Mouse (Mus musculus) lung, embryonic 14.5 days (tissue): ENCODE data around the gene Snn. TPM values are rescaled to one million over a fixed set of nuclear protein-coding genes. Genes with fewer than 3 reads are reported as not detected.
"Not testable (repeated sequence)": the region's sequence is repeated elsewhere in the genome, so short reads cannot be mapped to it uniquely, and the experiment has no call there.

ENCODE experiments used
- ATAC-seq: fragments of 200-750 bp; cut with Nextera tagmentation; 2 replicates; pipeline ENCODE4 v1.8.0; 2017; ENCODE audit warnings: mild to moderate bottlenecking, moderate TSS enrichment, moderate library complexity; ENCODE audit not compliant: insufficient read depth
- DNase-seq: peaks from one replicate; pipeline ENCODE4 v3.0.0-alpha.2; 2015
- H3K27ac ChIP-seq: fragments of 300-500 bp; sonication (generic); 2 replicates; pipeline ENCODE4 v1.5.1; 2014; ENCODE audit warnings: low read depth, mild to moderate bottlenecking, moderate library complexity
- H3K27me3 ChIP-seq: fragments of 300-500 bp; sonication (generic); 2 replicates; pipeline ENCODE4 v1.6.1; 2014; ENCODE audit warnings: low read length, control low read depth; ENCODE audit not compliant: insufficient read depth
- H3K36me3 ChIP-seq: fragments of 300-500 bp; sonication (generic); 2 replicates; pipeline ENCODE4 v1.6.1; 2014; ENCODE audit warnings: control low read depth; ENCODE audit not compliant: insufficient read depth
- H3K4me1 ChIP-seq: fragments of 300-500 bp; sonication (generic); 2 replicates; pipeline ENCODE4 v1.6.1; 2014; ENCODE audit warnings: antibody characterized with exemption, control low read depth; ENCODE audit not compliant: insufficient read depth
- H3K4me2 ChIP-seq: fragments of 300-500 bp; sonication (generic); 2 replicates; pipeline ENCODE4 v1.6.1; 2014; ENCODE audit warnings: mild to moderate bottlenecking
- H3K4me3 ChIP-seq: fragments of 300-500 bp; sonication (generic); 2 replicates; pipeline ENCODE4 v1.5.1; 2014; ENCODE audit warnings: low read depth, low read length
- H3K9ac ChIP-seq: fragments of 300-500 bp; sonication (generic); 2 replicates; pipeline ENCODE4 v1.6.1; 2014
- H3K9me3 ChIP-seq: fragments of 300-500 bp; sonication (generic); 2 replicates; pipeline ENCODE4 v1.6.1; 2016; ENCODE audit warnings: low read depth, low read length, control low read depth
- CTCF ChIP-seq: IDR thresholded peaks from 2 replicates; pipeline ENCODE4 v1.5.1; 2016; ENCODE audit warnings: antibody characterized with exemption, low read depth
- WGBS: fragments of 180-500 bp; shearing (Covaris S2); extraction: QIAGEN DNeasy Blood & Tissue Kit; methylation state at CpG from one replicate; pipeline ENCODE4 v1.1.7; 2014; 5-methylcytosine and 5-hydroxymethylcytosine counted together
- polyA plus RNA-seq: library from polyadenylated mRNA; unstranded; fragments of >200 nt; fragmentation: Nextera tagmentation; extraction: Ambion mirVana; gene quantifications from 2 replicates; pipeline ENCODE4 v1.2.1, GENCODE M21; 2014

Gene Snn
- 56.7 and 57.7 TPM in 2 replicates for polyA plus RNA-seq

DNA sequence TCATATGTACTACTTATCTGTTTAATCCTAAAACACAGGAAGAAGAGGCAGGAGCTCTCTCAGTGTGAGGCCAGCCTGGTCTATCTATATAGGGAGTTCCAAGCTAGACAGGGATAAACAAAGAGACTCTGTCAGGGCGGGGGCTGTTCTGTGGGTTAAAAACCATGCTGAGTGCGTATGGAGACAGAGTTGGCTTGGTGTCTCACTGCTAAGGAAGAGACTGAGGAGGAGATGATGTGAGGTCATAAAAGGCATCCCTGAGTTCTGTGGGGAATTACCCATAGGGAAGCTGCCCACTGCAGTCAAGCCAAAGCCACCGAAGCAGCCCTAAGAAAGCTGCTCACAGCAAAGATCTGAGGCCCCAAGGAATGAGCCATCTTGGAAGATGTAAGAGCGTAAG, at the start of gene Snn:
TSS of gene Snn (plus strand) at position 301 of the 400 bp plus-strand sequence.
- 94% methylated on average over 4 of the region's 4 CpGs for WGBS
- no peak for TF ChIP-seq CTCF
- Histone ChIP-seq H3K4me2 (no peak within 1 kb of the TSS), H3K9ac (no peak within 1 kb of the TSS), H3K9me3 (no peaks in the 10 kb centered on the region), H3K27me3 (no peaks in the 10 kb centered on the region), H3K4me3 (no peak within 1 kb of the TSS), H3K27ac (no peak within 1 kb of the TSS), H3K4me1 (peaks cover 18% of the 10 kb centered on the region), H3K36me3 (no peaks in the 10 kb centered on the region)
- ATAC-seq: no peak
- no peak for DNase-seq

DNA sequence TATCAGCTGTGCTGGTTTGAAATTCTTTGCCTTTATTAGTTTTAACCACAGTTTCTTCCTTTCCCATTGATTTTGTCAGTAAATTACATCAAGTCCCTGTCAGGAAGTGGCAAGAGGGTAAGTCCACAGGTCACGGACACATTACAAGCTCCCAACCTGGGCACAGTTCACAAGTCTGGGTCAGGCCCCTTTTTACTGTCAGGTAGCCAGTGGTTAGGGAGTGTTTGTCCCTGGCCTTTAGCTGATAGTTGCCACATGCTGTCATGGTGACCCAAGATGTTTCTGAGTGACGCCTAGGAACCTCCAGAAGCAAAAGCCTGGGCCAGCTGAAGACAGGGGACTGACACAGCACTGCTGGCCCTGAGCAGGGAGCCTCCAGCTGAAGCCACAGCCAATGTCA, 49.5 kb upstream of the Snn start:
- Histone ChIP-seq H3K27me3 (no peaks in the 10 kb centered on the region), H3K9ac (no peak overlapping the region), H3K9me3 (no peaks in the 10 kb centered on the region), H3K27ac (no peak overlapping the region), H3K4me2 (no peak overlapping the region), H3K36me3 (no peaks in the 10 kb centered on the region), H3K4me1 (peaks cover 26% of the 10 kb centered on the region), H3K4me3 (no peak overlapping the region)
- TF ChIP-seq CTCF: no peak
- ATAC-seq: no peak
- no peak for DNase-seq
- WGBS: 82% methylated on average over 2 of the region's 2 CpGs

- H3K27ac ChIP-seq: peak overlapping the region; percentile 26; the same call in 1 of the 2 replicates
Measured at GRCm38 (mm10) chr16:11011939-11012338, 48.8 kb upstream of the Snn start.

DNA sequence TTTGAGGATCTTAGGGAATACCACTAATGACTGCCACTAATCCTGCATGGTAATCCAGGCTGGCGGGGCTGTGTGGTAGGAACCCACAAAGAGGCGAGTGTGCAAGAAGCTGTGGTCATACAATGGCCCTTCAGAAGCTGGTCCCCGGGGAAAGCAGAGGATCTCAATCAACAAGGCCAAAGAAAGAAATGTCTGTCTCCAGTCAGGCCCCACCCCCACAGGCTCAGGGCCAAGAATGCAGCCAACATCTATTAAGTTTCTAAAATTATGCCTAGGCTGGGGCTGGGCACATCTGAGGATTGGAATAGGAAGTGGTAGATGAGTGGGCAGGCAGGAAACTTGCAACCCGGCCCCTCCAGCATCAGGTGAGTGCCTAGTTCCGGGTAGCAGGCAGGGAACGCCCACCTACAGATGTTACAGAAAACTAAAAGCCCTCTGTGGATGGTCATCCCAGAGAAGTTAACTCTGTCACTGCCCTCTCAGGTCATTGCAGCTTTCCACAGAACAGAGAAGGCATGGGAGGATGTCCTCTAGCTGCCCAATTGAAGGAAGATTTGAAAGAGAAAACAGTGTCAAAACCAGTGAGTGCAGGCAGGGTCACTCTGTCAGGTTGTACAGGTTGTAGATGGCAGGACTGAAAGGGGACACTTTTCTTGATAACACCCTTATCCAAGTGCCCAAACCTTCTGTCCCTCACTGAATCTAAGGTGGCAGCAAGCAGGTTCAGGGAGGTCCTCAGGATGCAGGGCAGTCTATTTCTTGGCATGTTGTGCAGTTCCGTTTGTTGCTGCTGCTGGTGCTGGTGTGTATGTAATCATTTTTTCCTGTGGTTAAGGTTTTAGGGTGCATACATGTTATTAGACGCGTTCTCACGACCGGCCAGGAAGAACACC, 47.9 kb upstream of the Snn start:
- Histone ChIP-seq H3K4me2 (peak overlapping the region; percentile 23; the same call in 1 of the 2 replicates), H3K36me3 (no peaks in the 10 kb centered on the region), H3K9me3 (no peaks in the 10 kb centered on the region), H3K4me1 (peaks cover 21% of the 10 kb centered on the region), H3K27ac (peak overlapping the region; percentile 26), H3K9ac (no peak overlapping the region), H3K27me3 (no peaks in the 10 kb centered on the region), H3K4me3 (no peak overlapping the region)
- no peak for TF ChIP-seq CTCF
- DNase-seq (peak; percentile 84), ATAC-seq (no peak)
- WGBS: 54% methylated on average over 11 of the region's 11 CpGs

More at GRCm38 (mm10) chr16:11011939-11012338, 48.8 kb upstream of the Snn start:
- H3K4me1 ChIP-seq: peaks cover 24% of the 10 kb centered on the region
- no peak for DNase-seq
- WGBS: 85% methylated on average over 4 of the region's 4 CpGs
- no peaks in the 10 kb centered on the region for H3K27me3 ChIP-seq
- H3K9me3 ChIP-seq: no peaks in the 10 kb centered on the region
- H3K36me3 ChIP-seq: no peaks in the 10 kb centered on the region
- H3K9ac ChIP-seq: no peak overlapping the region
- no peak for TF ChIP-seq CTCF
- no peak for ATAC-seq
- no peak overlapping the region for H3K4me3 ChIP-seq
- no peak overlapping the region for H3K4me2 ChIP-seq

DNA sequence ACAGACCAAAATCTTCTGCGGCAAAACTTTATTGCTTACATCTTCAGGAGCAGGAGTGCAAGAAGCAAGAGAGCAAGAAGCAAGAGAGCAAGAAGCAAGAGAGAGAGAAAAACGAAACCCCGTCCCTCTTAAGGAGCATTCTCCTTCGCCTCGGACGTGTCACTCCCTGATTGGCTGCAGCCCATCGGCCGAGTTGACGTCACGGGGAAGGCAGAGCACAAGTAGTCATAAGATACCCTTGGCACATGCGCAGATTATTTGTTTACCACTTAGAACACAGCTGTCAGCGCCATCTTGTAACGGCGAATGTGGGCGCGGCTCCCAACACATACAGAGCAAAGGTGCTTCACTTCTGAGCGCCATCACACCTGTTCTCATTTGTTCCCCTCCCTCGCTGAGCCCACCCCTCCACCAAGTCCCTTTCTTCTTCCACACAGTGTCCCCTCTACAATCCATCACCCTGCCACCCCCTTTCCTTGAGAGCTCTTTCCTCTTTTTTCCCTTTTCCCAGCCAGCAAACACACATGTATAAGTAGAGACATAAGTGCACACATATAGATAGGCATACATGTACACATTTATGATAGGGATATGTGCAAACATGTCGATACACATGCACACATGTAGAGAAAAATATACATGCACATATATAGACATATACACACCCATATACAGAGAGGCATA, 47.1 kb upstream of the Snn start:
- DNase-seq, H3K4me2 ChIP-seq, H3K9ac ChIP-seq, H3K9me3 ChIP-seq, ATAC-seq, H3K27ac ChIP-seq, H3K36me3 ChIP-seq, H3K27me3 ChIP-seq, H3K4me3 ChIP-seq: not testable (repeated sequence)
- 87% methylated on average over 11 of the region's 19 CpGs for WGBS
- peaks cover 24% of the 10 kb centered on the region for H3K4me1 ChIP-seq

- DNase-seq (no peak), ATAC-seq (no peak)
- Histone ChIP-seq H3K4me1 (peaks cover 18% of the 10 kb centered on the region), H3K27ac (no peak overlapping the region), H3K9ac (no peak overlapping the region), H3K27me3 (no peaks in the 10 kb centered on the region), H3K36me3 (no peaks in the 10 kb centered on the region), H3K4me2 (no peak overlapping the region), H3K4me3 (no peak overlapping the region), H3K9me3 (no peaks in the 10 kb centered on the region)
- 76% methylated on average over 3 of the region's 3 CpGs for WGBS
- TF ChIP-seq CTCF: no peak
Measured at GRCm38 (mm10) chr16:11014407-11014806, 46.3 kb upstream of the Snn start.

DNA sequence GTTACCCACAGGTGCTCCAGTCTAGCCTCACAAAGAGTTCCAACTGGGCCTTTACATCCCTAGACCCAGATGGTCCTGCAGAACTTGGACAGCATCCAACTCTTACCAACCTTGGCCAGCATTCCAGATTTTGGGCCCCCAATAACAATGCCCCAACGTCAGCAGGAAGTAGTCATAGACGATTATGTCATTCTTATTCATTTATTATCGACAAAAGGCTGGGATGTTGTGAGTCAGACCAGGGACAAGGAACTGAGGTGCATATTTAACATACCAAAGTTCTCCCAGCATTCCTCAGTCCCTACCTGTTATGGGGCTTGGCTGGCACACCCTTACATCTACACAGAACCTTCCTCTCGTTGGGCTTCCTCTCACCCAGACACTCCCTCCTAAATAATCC, 44.4 kb upstream of the Snn start:
- DNase-seq (peak; percentile 42), ATAC-seq (no peak)
- WGBS: 62% methylated on average over 4 of the region's 4 CpGs
- no peaks in the 10 kb centered on the region for H3K9me3 ChIP-seq
- peaks cover 17% of the 10 kb centered on the region; the same call in 1 of the 2 replicates for H3K4me1 ChIP-seq
- H3K36me3 ChIP-seq: no peaks in the 10 kb centered on the region
- H3K27ac ChIP-seq: no peak overlapping the region
- TF ChIP-seq CTCF: no peak
- no peak overlapping the region for H3K4me3 ChIP-seq
- no peak overlapping the region for H3K4me2 ChIP-seq
- no peak overlapping the region for H3K9ac ChIP-seq
- H3K27me3 ChIP-seq: no peaks in the 10 kb centered on the region
